Mouse (Mus musculus): ENCODE data around the gene Asap2.
"Not testable (repeated sequence)": the region's sequence is repeated elsewhere in the genome, so short reads cannot be mapped to it uniquely, and the experiment has no call there.

GRCm38 (mm10) chr12:21111116-21111475 lies 120.8 kb downstream of the Asap2 start:
- TF ChIP-seq CTCF (IDR thresholded peaks at IDR 0.05; ENCODE audit: low read depth, low read length), result peak; percentile 59
- TF ChIP-seq POLR2A (IDR thresholded peaks at IDR 0.05; ENCODE audit: extremely low read depth, insufficient read depth, low read length), result not testable (repeated sequence)
